Mouse (Mus musculus) CH12.LX (cell line): ENCODE measurements around the gene Fbln1.

Source experiments
- PAX5 ChIP-seq: IDR thresholded peaks from 2 replicates; pipeline ENCODE4 v1.6.1; 2012; ENCODE audit warnings: low read length, inconsistent platforms, mixed read lengths
- POLR2AphosphoS2 ChIP-seq: IDR thresholded peaks from 2 replicates; pipeline ENCODE4 v1.6.1; 2011; ENCODE audit warnings: low read depth, low read length, improper control_type of control experiment
- RAD21 ChIP-seq: IDR thresholded peaks from 2 replicates; pipeline ENCODE4 v1.6.1; 2011; ENCODE audit warnings: low read depth, mild to moderate bottlenecking, low read length, improper control_type of control experiment, moderate library complexity

DNA sequence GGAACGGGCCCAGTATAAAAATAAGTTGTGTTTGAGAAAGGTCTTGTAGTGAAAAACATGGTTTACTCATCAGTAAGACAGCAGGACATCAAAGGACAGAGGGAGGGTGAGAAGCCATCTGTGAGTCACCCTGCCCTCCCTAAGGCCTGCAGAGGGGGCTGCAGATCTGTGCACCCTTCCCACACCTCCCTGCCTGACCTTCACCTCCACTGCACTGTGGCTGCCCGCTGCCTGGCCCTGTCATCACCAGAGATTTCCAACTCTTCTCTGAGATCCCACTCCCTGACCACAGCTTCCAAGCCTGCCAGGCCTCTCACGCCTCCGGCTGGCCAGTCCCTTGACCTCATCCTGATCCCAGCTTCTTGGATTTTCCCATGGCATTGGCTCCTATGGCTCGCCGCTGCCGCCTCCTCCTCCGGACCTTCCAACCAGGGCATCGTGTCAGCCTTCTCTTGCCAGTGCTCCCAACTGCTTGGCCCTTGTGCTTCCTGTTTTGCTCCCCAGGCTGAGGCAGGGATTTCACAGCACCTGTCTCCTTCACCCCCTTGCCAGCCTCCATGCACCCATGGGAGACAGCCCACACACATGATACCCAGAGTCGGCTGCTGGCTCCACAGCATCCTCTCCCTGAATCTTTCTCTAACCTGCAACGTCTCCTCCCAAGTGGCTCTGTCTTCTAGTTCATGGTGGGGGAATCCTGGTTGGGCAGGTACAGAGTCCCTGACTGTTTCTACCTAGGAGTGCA, 114.3 kb downstream of the Fbln1 start:
- TF ChIP-seq POLR2AphosphoS2 = no peak
- TF ChIP-seq PAX5 = no peak
- no peak; the same call in 1 of the 2 replicates for TF ChIP-seq RAD21
